Mouse (Mus musculus): ENCODE measurements around the gene Plac9a.

- no peak for TF ChIP-seq POLR2A (IDR thresholded peaks at IDR 0.05; ENCODE audit: insufficient read depth, low read depth, low read length)
- no peak for TF ChIP-seq CTCF (IDR thresholded peaks at IDR 0.05; ENCODE audit: insufficient read depth, low read depth, low read length)
These were observed 36.5 kb downstream of the Plac9a start for GRCm38 (mm10) chr14:25866384-25866783.
